Mouse (Mus musculus) stomach, embryonic 14.5 days (tissue): ENCODE measurements around the gene Ccdc194. TPM values are rescaled to one million over a fixed set of nuclear protein-coding genes. Genes with fewer than 3 reads are reported as not detected.
A peak's percentile ranks its signal among the peaks of the same experiment; 100 is the strongest.

Experiments
- ATAC-seq: fragments of 200-750 bp; cut with Nextera tagmentation; 2 replicates; pipeline ENCODE4 v1.8.0; 2017; ENCODE audit warnings: low read depth, moderate TSS enrichment; ENCODE audit not compliant: insufficient number of reproducible peaks, insufficient read depth, low FRiP score
- H3K27ac ChIP-seq: fragments of 300-500 bp; sonication (generic); 2 replicates; pipeline ENCODE4 v1.5.1; 2014; ENCODE audit warnings: mild to moderate bottlenecking, low read length, moderate library complexity, mixed read lengths
- H3K27me3 ChIP-seq: fragments of 300-500 bp; sonication (generic); 2 replicates; pipeline ENCODE4 v1.6.1; 2014; ENCODE audit warnings: low read length, control low read depth, mixed read lengths; ENCODE audit not compliant: control insufficient read depth, insufficient read depth
- H3K36me3 ChIP-seq: fragments of 300-500 bp; sonication (generic); 2 replicates; pipeline ENCODE4 v1.6.1; 2014; ENCODE audit warnings: mild to moderate bottlenecking, control low read depth, low read length, moderate library complexity, mixed read lengths; ENCODE audit not compliant: control insufficient read depth, insufficient read depth
- H3K4me1 ChIP-seq: fragments of 300-500 bp; sonication (generic); 2 replicates; pipeline ENCODE4 v1.6.1; 2014; ENCODE audit warnings: low read length, control low read depth, mixed read lengths; ENCODE audit not compliant: control insufficient read depth, insufficient read depth
- H3K4me2 ChIP-seq: fragments of 300-500 bp; sonication (generic); replicated peaks from 2 replicates; pipeline ENCODE4 v1.6.1; 2014; ENCODE audit warnings: low read depth, low read length, control low read depth
- H3K4me3 ChIP-seq: fragments of 300-500 bp; sonication (generic); 2 replicates; pipeline ENCODE4 v1.5.1; 2014; ENCODE audit warnings: low read depth, low read length, control low read depth
- H3K9ac ChIP-seq: fragments of 300-500 bp; sonication (generic); replicated peaks from 2 replicates; pipeline ENCODE4 v1.6.1; 2014; ENCODE audit warnings: low read depth, mild to moderate bottlenecking, control low read depth, low read length, moderate library complexity, mixed read lengths
- H3K9me3 ChIP-seq: fragments of 300-500 bp; sonication (generic); 2 replicates; pipeline ENCODE4 v1.6.1; 2016; ENCODE audit warnings: low read depth, low read length, control low read depth; ENCODE audit not compliant: control insufficient read depth
- WGBS: fragments of 180-500 bp; shearing (Covaris S2); extraction: QIAGEN DNeasy Blood & Tissue Kit; methylation state at CpG from one replicate; pipeline ENCODE4 v1.1.7; 2014; 5-methylcytosine and 5-hydroxymethylcytosine counted together
- polyA plus RNA-seq: library from polyadenylated mRNA; unstranded; fragments of >200 nt; fragmentation: Nextera tagmentation; extraction: Ambion mirVana; gene quantifications from 2 replicates; pipeline ENCODE4 v1.2.1, GENCODE M21; 2014

Gene Ccdc194
- polyA plus RNA-seq, 1 experiment from 2014 or later: 0.58 TPM

DNA sequence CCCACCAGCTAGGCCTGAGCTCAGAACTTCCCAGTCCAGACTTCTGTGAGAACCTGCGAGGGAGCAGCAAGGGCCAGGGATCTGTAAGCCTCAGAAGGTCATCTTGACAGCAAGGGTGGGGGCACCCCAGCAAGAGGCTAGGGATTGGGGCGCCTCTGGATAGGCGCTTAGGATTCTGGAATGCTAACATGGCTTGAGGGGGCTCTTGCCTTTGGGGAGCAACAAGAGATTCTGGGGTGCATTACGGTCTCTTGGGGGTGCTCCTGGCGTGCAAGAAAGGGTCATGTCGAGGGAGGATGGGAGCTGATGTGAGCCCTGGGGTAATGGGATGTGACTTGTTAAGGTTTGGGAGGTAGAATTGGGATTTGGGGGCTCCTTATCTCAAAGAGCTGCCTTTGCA, 43.4 kb upstream of the Ccdc194 start:
- 25% methylated on average over 6 of the region's 6 CpGs for WGBS
- Histone ChIP-seq H3K27ac (peak overlapping the region; percentile 46; the same call in 1 of the 2 replicates), H3K9ac (0 out of 2 replicates have a peak overlapping the region, but pooled peaks have one; percentile 36), H3K4me3 (peak overlapping the region; percentile 41), H3K4me2 (peak overlapping the region; percentile 80), H3K36me3 (no peaks in the 10 kb centered on the region), H3K27me3 (no peaks in the 10 kb centered on the region), H3K4me1 (peaks cover 14% of the 10 kb centered on the region), H3K9me3 (0 out of 2 replicates have a peak, but pooled peaks cover 2% of the 10 kb centered on the region)
- no peak for ATAC-seq

DNA sequence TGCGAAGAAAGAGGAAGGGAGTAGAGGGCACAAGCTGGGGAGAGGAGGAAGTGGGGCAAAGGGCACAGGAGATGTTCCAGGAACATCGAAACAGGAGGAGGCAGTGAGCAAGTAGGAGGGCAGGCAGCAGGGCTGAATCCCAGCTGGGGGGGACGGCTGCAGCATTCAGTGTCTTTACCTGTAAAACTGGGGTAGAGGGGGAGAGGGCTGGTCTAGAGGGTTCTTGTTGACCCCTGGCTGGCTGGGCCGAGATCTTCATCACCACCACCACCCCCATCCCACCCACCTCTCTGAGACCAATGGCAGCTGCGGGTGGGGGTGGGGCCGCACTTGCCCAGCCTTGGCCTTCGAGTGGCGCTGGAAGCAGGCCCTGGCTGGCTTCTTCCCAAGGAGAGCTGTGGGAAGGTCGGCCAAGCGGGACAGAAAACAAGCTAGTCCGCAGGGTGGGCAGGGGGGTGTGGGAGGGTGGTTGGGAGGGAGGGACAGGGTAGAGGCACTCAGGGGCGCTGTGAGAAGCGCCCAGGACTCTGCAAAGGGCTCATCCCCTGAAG, 43.0 kb upstream of the Ccdc194 start, which contains the start of gene Slc27a1:
TSS of gene Slc27a1 (plus strand) at position 496 of the 551 bp plus-strand sequence.
- Histone ChIP-seq H3K4me1 (peaks cover 14% of the 10 kb centered on the region), H3K4me3 (peak within 1 kb of the TSS; percentile 41), H3K9me3 (0 out of 2 replicates have a peak, but pooled peaks cover 2% of the 10 kb centered on the region), H3K27me3 (no peaks in the 10 kb centered on the region), H3K9ac (peak within 1 kb of the TSS; percentile 36; the same call in 1 of the 2 replicates), H3K36me3 (no peaks in the 10 kb centered on the region), H3K4me2 (peak within 1 kb of the TSS; percentile 80), H3K27ac (peak within 1 kb of the TSS; percentile 46; the same call in 1 of the 2 replicates)
- WGBS: 15% methylated on average over 13 of the region's 13 CpGs
- no peak for ATAC-seq

DNA sequence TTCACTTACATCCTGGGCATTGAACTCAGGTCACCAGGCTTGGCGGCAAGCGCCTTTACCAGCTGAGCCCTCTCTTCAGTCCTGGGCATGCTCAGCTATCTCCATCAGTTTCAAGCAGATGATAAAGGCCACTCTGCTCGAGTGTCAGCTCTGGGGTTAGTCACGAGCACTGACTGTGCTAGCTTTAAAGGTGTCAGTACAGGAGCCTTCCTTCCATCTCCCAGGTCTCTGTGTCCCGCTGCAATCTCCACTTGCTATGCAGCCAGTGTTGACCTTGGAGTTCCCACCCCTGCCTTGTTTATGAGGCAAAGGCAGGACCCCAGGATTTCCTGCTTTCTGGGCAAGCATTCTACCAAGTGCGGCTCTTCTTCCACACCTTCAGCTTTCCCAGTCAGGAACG, 42.1 kb upstream of the Ccdc194 start:
- ATAC-seq: no peak
- Histone ChIP-seq H3K27ac (no peak overlapping the region), H3K9me3 (0 out of 2 replicates have a peak, but pooled peaks cover 2% of the 10 kb centered on the region), H3K9ac (no peak overlapping the region), H3K4me3 (no peak overlapping the region), H3K27me3 (0 out of 2 replicates have a peak, but pooled peaks cover under 1% of the 10 kb centered on the region), H3K4me1 (peaks cover 17% of the 10 kb centered on the region), H3K4me2 (no peak overlapping the region), H3K36me3 (no peaks in the 10 kb centered on the region)
- WGBS: 72% methylated on average over 7 of the region's 7 CpGs

DNA sequence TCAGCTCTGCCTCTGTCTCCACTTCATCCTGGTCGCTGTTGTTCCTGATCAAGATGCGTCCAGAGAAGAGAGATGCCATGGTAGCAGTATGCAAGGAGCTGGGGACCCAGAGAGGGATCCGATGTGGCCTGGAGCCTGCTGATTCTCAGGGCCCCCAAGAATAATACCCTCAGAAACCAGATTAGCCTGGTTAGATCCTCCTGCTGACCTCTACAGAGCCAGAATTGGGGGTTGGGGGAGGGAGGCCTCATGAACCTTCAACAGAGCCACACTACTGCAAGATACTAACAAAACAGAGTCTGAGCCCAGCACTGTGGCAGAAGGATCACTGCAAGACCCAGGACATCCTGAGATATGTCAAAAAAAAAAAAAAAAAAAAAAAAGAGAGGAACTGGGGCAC, 41.0 kb upstream of the Ccdc194 start, which contains the start of gene Nxnl1:
TSS of gene Nxnl1 (minus strand) at position 101 of the 400 bp plus-strand sequence.
- no peaks in the 10 kb centered on the region for H3K36me3 ChIP-seq
- no peak within 1 kb of the TSS for H3K4me2 ChIP-seq
- H3K27me3 ChIP-seq: 0 out of 2 replicates have a peak, but pooled peaks cover 7% of the 10 kb centered on the region
- H3K27ac ChIP-seq: no peak within 1 kb of the TSS
- H3K9ac ChIP-seq: no peak within 1 kb of the TSS
- 74% methylated on average over 3 of the region's 3 CpGs for WGBS
- ATAC-seq: no peak
- peaks cover 19% of the 10 kb centered on the region for H3K4me1 ChIP-seq
- H3K4me3 ChIP-seq: no peak within 1 kb of the TSS
- H3K9me3 ChIP-seq: 0 out of 2 replicates have a peak, but pooled peaks cover 2% of the 10 kb centered on the region

DNA sequence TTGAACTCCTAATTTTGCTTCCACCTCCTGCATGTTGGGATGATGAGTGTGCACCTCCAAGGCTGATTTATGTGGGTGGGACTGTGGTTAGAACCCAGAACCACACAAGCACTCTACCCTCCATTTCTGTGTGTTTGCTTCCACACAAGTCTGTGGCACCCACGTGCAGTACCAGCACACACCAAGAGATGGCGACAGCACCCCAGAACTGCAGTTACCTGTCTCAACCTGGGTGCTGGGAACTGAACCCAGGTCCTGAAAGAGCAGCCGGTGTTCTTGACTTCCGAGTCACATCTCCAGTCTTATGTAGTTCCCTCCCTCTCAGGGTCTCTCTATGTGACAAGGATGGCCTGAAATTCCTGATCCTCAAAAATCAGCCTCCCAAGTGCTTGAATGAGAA, 38.5 kb upstream of the Ccdc194 start:
- Histone ChIP-seq H3K27ac (no peak overlapping the region), H3K4me2 (no peak overlapping the region), H3K4me3 (no peak overlapping the region), H3K27me3 (0 out of 2 replicates have a peak, but pooled peaks cover 10% of the 10 kb centered on the region), H3K9ac (no peak overlapping the region), H3K4me1 (peaks cover 11% of the 10 kb centered on the region; the same call in 1 of the 2 replicates), H3K36me3 (no peaks in the 10 kb centered on the region), H3K9me3 (0 out of 2 replicates have a peak, but pooled peaks cover 2% of the 10 kb centered on the region)
- no peak for ATAC-seq
- 85% methylated on average over 4 of the region's 4 CpGs for WGBS

DNA sequence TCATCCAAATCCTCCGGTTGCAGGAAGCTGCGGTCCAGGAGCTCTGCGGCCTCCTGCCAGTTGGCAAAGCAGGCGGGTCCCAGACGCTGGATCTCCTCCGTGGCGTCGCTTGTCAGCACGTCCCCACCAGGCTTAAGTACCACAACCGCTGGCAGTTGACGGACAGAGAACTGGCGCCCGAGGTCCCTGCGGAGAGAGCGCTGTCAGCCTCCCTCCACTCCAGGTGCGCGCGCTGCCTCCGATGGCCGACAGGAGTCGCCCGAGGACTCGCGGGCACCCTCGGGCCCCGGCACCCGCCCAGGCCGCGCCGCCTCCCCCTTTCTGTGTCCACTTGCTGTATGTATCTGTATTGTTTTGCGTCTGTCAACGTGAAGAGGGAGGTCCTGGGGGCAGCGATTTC, 37.2 kb upstream of the Ccdc194 start:
- Histone ChIP-seq H3K4me3 (peak overlapping the region; percentile 10; the same call in 1 of the 2 replicates), H3K27me3 (peaks cover 17% of the 10 kb centered on the region; the same call in 1 of the 2 replicates)

DNA sequence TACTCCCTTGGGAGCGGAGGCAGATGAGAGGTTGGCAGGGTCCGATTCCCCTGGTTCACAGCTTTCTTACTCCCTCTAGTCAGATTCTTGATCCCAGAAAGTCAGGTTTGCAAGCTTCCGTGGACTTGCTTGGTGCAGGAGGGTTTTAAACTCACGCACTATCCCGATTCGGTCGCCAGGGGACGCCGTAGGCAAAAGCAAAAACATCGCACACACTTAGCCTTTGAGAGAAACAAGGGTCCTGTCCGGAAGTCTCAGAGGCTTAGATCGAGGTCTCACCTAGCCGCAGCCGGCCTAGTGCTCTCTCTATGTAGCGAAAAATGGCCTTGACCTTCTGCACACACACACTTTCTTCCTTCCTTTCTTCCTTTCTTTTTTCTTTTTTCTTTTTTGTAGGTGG, 35.9 kb upstream of the Ccdc194 start:
- H3K4me2 ChIP-seq: no peak overlapping the region
- H3K4me3 ChIP-seq: no peak overlapping the region
- ATAC-seq: no peak
- 0 out of 2 replicates have a peak, but pooled peaks cover 2% of the 10 kb centered on the region for H3K9me3 ChIP-seq
- no peaks in the 10 kb centered on the region for H3K36me3 ChIP-seq
- 3% methylated on average over 15 of the region's 15 CpGs for WGBS
- H3K27ac ChIP-seq: no peak overlapping the region
- H3K27me3 ChIP-seq: peaks cover 26% of the 10 kb centered on the region
- 0 out of 2 replicates have a peak, but pooled peaks cover 5% of the 10 kb centered on the region for H3K4me1 ChIP-seq
- no peak overlapping the region for H3K9ac ChIP-seq

More for the DNA sequence above, 37.2 kb upstream of the Ccdc194 start:
- H3K4me2 ChIP-seq: peak overlapping the region; percentile 43
- H3K9me3 ChIP-seq: 0 out of 2 replicates have a peak, but pooled peaks cover 2% of the 10 kb centered on the region
- H3K4me1 ChIP-seq: 0 out of 2 replicates have a peak, but pooled peaks cover 5% of the 10 kb centered on the region
- WGBS: under 1% methylated on average over 33 of the region's 33 CpGs
- no peak overlapping the region for H3K9ac ChIP-seq
- no peak overlapping the region for H3K27ac ChIP-seq
- no peaks in the 10 kb centered on the region for H3K36me3 ChIP-seq
- ATAC-seq: no peak

DNA sequence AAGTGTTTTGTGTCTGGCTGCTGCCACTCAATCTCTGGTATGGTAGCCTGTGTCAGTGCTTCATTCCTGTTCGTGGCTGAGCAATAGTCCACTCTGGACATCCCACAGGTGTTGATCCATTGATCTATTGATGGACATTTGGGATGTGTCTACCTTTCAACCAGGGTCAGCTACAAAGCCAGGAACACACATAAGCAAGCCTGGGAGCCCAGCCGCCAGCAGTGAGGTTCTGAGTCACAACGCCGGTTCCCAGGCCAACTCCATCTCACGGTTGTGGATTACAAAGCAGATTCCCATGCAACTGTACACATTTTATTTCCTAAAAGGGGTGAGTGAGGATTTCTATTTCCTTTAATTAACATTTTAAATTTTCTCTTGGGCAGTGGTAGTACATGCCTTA, 35.3 kb upstream of the Ccdc194 start:
- WGBS: 82% methylated on average over 5 of the region's 5 CpGs
- Histone ChIP-seq H3K4me1 (0 out of 2 replicates have a peak, but pooled peaks cover 5% of the 10 kb centered on the region), H3K27me3 (peaks cover 26% of the 10 kb centered on the region), H3K36me3 (no peaks in the 10 kb centered on the region), H3K27ac (no peak overlapping the region), H3K4me3 (no peak overlapping the region), H3K9me3 (0 out of 2 replicates have a peak, but pooled peaks cover 2% of the 10 kb centered on the region), H3K9ac (no peak overlapping the region), H3K4me2 (no peak overlapping the region)
- no peak for ATAC-seq
